Mouse (Mus musculus) megakaryocyte progenitor cell, adult 5-6 weeks (primary cell): ENCODE measurements at regions not wholly inside any gene's neighbourhood (a gene's known extent, or its start where the extent isn't known, plus 50 kb on each side); places are given as distances from the start of the nearest gene placed in this dataset.

Experiments
- ATAC-seq: replicated peaks from 2 replicates; pipeline ENCODE4 v1.8.0; 2016; ENCODE audit warnings: mild to moderate bottlenecking, moderate TSS enrichment, inconsistent platforms; ENCODE audit not compliant: poor library complexity

- ATAC-seq: no peak
These were observed 234.3 kb upstream of the Fbxl7 start for GRCm38 (mm10) chr15:27129697-27130096.

- ATAC-seq: no peak
These were observed 237.4 kb upstream of the Fbxl7 start for GRCm38 (mm10) chr15:27132761-27133160.

GRCm38 (mm10) chr15:27137580-27137979, 242.2 kb upstream of the Fbxl7 start:
- no peak for ATAC-seq

DNA sequence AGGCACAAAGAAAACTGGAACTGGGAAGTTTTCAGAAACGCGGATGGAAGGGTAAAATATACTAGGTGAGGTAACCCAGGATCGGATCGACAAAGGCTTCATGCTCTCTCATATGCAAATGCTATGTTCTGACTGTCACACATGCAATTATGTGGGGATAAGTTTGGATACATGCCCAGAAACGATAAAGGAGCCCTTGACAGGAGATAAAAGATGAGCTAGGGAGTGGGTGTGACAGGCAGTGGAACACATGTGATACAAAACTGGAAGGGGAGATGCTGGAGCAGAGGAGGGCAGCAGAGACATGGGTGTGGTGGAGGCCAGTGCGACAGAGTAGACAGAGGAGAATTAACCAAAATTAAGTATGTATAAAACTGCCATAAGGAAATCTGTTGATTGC, 250.5 kb upstream of the Fbxl7 start:
- no peak for ATAC-seq

GRCm38 (mm10) chr15:27160986-27161385, 265.6 kb upstream of the Fbxl7 start:
- no peak for ATAC-seq

DNA sequence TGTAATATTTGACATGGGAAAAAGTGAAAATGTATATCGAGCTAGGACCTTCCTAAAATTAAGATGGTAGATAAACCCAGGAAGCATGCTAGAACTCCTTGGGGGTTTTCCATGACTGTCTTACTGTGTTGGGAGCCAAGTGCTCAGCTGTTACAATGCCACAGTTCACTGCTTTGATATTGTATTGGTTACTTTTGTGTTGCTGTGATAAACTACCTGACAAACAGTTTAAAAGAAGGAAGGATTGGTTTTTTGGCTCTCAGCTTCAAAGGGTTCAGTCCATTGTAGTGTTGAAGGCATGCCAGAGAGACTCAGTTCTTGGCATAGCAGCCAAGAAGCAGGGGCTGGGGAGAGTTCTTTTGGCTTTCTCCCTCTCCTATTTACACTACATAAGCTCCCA, 272.1 kb upstream of the Fbxl7 start:
- no peak for ATAC-seq

DNA sequence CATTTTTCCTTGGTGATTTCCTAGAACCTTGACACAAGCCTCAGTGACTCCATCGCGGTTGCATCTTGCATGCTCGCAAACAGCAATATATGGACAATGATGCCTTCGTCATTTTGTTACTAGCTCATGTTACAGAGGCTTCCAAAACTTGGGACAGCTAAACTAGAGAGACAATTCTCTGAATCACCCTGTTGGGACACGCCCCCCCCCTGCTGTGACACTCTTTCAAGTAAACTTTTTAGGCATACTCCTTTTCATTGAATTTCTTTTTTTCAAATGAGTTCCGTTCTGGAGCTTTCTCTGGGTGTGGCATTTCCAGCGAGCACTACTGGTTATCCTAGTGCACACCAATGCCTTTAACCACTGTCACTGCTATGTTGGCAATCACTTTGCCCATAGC, 274.5 kb upstream of the Fbxl7 start:
- ATAC-seq: no peak

DNA sequence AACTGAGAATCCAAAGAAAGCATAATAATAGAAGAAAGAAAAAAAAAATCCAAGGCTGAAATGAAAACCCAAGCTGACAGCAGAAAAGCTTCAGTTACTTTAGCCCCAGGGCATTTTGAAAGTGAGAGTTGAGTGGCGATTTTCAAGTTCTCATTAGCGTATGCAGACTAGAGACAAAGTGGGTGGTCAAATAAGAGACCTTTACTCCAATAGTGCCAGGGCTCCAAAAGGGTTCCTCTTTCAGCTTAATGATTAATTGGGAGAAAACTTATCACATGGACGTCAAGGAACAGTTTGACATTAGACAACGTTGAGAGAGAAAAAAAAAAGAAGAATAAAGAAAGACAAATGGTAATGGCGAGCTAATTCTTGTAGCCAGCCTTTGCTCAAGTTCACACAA, 278.1 kb upstream of the Fbxl7 start:
- ATAC-seq: no peak

- ATAC-seq: no peak
These were observed 282.9 kb upstream of the Fbxl7 start for GRCm38 (mm10) chr15:27178084-27178935.

DNA sequence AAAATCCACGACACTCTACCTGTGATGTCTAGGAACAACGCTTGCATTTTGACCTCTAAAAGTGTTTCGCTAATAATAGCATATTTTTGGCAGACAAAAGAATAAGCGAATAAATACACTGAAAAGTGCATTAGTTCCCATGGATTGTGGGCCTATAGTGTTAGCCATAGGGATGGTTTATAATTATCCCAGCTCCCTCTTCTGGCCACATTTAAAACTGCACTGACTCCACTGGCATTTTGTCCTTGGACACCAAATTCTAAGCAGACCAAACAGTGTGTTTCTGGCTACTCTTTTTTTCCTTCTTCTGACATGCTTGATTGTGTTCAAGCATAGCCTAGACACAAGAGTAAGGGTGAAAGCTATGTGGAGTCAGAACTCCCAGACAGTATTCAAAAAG, 276.8 kb upstream of the Ank start:
- ATAC-seq: 0 out of 2 replicates have a peak, but pooled peaks have one; percentile 52

DNA sequence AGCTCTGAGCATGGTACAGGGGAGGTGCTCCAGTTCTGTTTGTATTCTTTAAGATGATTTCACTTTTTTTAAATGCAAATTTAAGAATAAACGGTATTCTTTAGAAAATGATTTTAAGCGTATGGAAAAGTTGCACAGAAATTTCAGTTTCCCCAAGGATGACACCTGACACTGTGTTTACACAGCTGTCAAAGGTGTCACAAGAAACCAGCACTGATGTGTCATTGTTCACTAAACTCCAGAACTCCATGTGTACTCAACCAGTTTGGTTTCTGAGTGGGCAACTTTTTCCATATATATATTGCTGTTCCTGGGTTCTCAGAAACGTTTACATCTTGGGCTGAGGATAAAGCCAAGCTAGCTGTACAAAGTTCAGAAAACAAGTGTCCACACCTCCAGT, 265.0 kb upstream of the Ank start:
- no peak for ATAC-seq

DNA sequence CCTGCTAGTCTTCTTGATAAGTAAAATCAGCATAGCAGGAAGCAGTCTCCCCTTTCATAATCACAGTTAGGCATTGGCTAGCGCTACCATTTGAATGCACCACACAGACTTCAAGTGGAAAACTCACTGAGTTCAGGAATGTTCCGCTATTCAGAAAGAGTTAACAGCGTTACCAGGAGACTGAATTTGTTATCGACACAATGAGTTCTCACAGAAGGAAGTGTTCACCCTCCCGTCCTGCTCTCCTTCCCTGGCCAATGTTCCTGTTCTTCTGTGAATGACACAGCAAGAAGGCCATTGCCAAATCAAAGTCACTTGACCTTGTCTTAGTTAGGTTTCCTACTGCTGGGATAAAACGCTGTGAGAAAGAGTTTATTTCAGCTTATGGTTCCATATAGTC, 261.6 kb upstream of the Ank start:
- ATAC-seq: no peak

DNA sequence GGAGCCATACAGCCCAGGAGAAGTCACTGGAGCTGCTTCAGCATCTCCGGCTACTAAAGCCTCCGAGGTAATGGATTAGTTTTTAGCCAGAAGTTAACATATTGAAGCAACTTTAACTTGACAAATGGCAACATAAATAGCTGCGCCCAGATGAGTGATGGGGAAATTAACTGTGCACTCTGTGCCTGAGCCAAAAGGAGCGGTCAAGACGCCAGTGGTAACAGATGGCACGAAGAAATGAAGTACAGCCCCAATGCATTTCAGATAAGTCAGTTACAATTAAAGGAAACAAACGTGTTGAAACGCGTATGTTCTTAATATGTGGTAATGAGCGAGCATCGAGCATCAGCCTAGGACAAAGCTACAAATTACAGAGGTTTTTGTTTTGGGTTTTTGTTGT, 259.0 kb upstream of the Ank start:
- ATAC-seq: no peak

DNA sequence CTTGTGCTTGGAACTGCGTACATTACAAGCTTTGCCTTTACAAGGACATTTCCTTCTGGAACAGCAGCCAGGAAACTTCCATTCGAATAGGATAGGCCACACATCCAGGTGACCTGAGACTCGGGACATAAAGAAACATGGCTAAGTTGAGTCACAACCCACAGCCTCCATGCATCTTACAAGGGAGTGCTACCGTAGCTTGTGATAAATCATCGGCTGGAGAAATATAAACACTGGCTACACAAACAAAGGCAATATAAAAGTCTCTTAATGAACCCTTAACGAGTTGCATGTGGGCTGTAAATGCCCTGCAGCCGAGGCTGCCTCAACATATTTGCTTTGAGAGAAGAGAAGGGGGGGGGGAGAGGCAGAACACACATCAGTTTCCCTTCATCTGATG, 250.1 kb upstream of the Ank start:
- no peak for ATAC-seq

DNA sequence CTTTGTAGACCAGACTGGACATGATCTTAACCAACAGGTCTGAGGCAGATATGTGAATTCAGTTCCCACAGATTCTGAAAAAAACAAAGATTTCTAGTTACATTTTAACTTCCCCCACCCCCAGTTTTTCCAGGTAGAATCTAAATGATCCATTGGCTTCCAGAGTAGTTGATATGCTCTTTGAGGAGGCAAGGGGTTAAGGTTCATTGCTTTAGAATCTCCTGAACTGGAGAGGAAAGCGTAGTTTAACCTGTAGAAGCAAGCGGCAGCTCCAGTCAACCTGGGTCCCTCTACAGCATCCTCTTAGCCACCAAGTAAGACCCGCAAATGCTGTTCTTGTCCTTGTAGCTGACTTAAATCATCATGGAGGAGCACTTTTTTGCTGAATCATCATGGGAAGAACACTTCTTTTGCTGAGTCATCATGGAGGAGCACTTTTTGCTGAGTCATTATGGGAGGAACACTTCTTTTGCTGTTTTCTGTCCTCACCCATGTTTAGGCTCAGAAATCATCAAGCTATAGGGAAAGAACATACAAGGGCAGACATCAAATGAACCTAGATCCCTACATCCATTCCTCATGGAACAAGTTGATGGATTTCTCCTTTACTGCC, 247.2 kb upstream of the Ank start:
- no peak for ATAC-seq

DNA sequence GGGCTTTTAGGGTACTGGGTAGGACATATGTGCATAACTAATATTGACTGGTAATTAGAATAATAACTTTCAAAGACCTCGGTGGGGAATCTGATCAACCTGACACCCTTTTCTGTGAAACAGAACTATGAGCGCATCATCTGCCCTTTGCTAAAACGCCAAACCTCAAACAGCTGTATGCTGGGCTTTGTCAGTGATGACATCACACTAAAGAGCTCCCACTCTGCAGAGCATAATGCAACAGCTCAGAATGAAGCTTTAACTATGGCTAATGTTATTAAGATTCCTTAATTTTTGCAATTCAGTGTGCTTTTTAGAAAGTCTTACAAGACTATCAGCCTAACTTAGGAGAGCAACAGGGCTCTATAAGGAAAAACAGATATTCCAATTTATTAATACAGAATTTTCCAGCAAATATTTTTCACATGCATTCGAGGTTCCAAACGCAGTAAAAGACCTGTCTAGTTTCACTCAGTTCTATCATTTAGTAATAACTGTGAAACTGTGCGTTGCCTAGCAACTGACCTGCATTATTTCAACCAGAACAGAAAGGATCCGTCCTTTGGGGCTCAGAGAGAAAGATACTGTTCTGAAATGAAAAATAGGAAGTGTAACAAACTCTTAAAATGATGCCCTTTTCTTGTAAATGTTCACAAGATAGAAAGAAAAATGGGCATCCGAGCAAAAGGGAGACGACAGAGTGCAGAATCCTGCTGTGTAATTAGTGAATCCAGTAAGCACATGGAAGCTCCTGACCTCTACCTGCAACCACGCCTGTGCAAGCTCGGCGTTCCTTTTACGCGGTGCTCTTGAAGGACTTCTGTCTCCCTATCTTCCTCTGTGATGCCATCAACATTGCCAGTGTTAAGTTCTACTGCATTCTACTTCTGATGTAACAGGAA, 242.6 kb upstream of the Ank start:
- no peak for ATAC-seq

DNA sequence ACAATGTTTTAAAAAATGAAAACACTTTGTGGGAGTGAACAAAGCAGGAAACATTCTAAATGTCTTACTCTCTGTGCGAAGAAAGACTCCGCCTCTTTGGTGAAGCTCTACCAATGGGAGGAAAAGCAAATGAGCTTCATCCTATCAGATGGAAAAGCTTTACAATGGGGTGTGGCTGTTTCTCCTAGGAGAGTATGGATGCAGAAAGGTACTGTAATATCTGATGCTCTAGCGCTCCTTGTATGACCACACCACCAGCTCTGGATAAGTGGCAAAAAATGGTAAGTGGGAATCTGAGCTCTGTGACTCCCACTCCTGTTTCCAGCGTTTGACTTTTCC, 242.0 kb upstream of the Ank start:
- ATAC-seq: no peak

GRCm38 (mm10) chr15:27232804-27233203, 233.7 kb upstream of the Ank start:
- peak; percentile 79 for ATAC-seq

GRCm38 (mm10) chr15:27234770-27235169, 231.7 kb upstream of the Ank start:
- peak; percentile 98 for ATAC-seq

GRCm38 (mm10) chr15:27238301-27238700, 228.2 kb upstream of the Ank start:
- ATAC-seq: no peak

- ATAC-seq: no peak
These were observed 220.2 kb upstream of the Ank start for GRCm38 (mm10) chr15:27246302-27246701.
